Mouse (Mus musculus): ENCODE measurements at regions not wholly inside any gene's neighbourhood (a gene's known extent, or its start where the extent isn't known, plus 50 kb on each side); places are given as distances from the start of the nearest gene placed in this dataset.

DNA sequence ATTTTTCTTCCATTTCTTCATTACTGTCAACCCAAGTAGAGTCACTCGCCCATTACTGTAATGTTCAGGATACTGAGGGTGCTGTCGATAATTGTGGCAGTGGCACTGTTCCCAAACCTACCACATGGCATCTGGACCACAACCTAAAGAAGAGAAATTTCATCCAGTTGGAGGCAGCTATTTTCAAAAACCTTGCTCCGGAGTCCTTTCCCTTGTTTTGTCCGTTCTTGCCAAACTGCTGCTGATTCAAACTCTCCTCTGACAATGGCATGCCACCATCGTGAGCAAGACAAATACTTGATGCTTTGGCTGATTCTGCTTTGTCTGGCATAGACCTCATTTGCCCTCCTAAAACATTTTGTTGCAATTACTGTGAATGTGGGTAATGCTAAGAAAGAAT, 176.9 kb upstream of the Spaca1 start:
- no peak for DNase-seq (ENCODE audit: low spot score)

- DNase-seq (ENCODE audit: low spot score) = no peak
These were observed 177.6 kb upstream of the Spaca1 start for GRCm38 (mm10) chr4:34227611-34228010.

DNA sequence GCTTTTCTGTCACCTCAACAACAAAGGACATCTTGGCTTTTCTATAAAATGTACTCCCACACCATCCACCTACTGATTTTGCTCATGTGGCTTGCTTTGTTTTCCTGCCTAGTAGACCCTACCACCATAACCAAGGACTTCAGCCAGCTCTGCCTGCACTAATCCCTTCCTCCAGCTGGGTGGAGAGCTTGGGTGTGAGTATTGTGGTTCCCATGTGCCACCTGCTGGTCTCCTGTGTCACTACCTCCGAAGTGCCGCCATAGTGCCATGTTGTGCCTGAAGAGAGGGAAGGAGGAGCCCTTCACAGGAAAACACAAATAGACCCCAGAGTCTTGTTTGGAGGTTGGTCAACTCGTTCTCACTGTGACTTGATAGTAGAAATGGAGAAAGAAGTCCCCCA, 181.3 kb upstream of the Spaca1 start:
- peak; percentile 2 for DNase-seq (ENCODE audit: low spot score)

DNA sequence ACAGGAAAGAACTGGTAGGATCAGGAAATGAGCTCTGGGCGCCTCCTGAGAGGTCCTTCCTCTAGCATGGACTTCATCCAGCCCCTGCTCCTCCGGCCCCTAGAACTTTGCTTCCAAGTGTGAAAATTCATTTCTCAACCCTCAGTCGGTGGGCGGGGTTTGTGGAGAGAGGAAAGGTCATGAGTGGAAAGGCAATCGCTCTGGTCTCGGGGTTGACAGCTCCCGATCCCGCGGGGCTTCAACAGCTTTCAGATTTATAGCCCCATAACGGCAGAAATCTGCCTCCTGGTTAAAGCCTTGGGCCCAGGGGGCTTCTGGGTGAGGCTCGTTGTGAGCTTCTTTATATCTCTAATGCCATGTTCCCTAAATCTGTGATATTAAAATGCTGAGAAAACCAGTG, 184.2 kb upstream of the Spaca1 start:
- no peak for DNase-seq (ENCODE audit: low spot score)

DNA sequence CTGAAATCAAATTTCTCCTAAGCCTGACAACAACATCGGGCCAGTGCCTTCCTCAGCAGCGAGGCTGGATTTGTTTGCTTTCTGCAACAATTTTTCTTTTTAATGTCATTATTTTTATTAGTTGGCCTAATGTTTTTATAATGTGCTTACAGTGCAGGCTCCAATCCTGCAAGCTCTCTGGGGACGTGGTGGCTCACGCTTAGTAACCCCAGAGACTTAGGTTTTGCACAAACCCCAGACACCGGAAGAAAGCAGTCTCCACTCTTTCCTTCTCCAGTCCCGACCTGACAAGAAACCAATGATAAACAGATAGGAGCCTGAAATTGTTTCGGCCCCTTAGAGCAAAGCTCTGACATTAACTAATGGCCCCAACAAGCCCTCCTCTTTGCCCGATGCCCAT, 184.7 kb upstream of the Spaca1 start:
- no peak for DNase-seq (ENCODE audit: low spot score)

DNA sequence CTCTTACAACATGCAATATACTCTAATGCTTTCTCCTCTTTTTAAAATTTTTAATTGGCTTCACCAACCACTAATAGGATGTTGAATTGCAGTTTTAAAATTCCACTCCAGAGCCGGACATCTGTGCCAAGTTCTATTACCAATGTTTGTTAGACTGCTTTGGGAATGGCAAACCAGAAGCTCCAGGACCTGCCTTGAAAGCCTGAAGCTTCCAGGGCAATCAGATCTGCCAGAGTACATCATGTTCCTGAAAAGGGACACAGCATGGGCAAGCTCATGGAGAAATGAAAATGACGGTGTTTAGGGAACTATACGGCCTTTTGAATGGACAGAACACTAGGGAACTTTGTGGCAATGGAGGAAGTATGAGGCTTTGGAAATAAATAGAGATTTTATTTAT, 187.8 kb upstream of the Spaca1 start:
- DNase-seq (ENCODE audit: low spot score) = no peak

DNA sequence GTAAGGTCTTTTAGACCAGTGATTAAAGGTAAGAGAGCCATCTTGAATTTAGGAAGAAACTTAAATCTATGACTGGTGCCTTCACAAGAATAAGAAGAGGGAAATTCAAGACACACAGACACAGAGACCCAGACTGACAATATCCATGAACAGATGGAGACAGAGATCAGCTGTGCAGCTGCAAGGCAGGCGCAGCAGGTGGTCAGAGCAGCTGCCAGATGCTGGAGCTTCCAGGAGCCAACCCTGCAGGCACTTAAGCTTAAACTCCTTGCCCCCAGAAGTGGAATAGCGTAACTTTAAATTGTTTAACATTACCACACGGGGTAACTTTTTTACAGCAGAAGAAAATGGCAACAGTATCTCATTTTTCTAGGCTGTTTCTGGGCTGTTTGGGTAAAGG, 189.6 kb upstream of the Spaca1 start:
- no peak for DNase-seq (ENCODE audit: low spot score)

GRCm38 (mm10) chr4:34241060-34241571, 191.1 kb upstream of the Spaca1 start:
- no peak for DNase-seq (ENCODE audit: low spot score)

GRCm38 (mm10) chr4:34241673-34242072, 191.7 kb upstream of the Spaca1 start:
- DNase-seq (ENCODE audit: low spot score) = no peak

GRCm38 (mm10) chr4:34259444-34259843, 209.5 kb upstream of the Spaca1 start:
- no peak for DNase-seq (ENCODE audit: low spot score)

DNA sequence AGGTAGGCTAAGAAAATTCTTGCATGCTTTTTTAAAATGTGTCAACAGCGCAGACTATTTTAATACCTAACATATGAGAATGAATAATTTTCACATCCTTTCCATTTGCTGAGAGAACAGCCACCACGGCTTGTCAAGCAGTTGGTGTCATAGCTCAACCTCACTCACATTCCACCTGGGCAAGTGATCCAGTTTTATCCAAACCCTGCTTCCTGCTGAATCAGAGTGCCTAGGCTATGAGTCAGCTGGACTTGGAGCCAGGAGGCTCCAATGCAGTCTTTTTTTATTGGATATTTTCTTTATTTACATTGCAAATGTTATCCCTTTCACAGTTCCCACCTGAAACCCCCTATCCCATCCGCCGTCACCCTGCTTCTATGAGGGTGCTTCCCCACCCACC, 210.5 kb upstream of the Spaca1 start:
- no peak for DNase-seq (ENCODE audit: low spot score)

- DNase-seq (ENCODE audit: low spot score) = no peak
These were observed 211.8 kb upstream of the Spaca1 start for GRCm38 (mm10) chr4:34261809-34262208.

DNA sequence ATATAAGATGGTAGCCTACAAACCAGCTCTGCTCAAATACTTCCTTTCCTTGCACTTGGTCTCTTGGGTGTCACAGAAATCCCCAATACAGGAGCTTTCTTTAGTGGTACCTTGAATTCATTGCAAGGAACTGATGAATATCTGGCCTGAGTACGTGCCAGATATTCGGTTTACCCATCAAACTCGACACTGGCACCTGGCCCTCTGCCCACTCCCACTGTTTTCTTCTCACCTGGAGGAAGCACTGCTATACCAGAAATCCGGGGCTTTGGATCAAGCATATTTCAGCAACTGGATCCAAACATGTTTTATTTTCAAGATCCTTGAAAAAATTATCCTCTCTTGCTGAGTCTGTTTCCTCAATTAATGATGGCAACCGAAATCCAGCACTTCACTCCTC, 214.4 kb upstream of the Spaca1 start:
- no peak for DNase-seq (ENCODE audit: low spot score)

GRCm38 (mm10) chr4:34274316-34274715, 224.3 kb upstream of the Spaca1 start:
- no peak for DNase-seq (ENCODE audit: low spot score)

DNA sequence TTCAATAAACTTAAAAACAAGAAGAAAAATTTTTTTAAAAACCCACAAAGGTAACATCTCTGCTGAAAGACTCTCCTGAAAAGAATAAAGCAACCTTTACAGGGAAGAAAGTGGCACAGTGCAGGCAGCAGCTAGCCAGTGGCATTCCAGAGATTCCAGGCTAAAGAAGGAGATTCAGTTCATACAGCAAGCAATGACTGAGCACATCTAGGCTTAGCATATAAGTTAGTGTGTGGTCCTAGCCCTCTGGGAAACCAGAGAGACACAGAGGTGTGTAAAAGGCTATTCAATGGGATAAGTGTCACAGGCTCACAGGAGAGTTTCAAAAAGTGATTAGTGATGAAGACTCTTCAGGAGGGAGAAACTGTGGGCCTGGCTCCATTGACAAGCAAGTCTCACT, 225.4 kb upstream of the Spaca1 start:
- no peak for DNase-seq (ENCODE audit: low spot score)

DNA sequence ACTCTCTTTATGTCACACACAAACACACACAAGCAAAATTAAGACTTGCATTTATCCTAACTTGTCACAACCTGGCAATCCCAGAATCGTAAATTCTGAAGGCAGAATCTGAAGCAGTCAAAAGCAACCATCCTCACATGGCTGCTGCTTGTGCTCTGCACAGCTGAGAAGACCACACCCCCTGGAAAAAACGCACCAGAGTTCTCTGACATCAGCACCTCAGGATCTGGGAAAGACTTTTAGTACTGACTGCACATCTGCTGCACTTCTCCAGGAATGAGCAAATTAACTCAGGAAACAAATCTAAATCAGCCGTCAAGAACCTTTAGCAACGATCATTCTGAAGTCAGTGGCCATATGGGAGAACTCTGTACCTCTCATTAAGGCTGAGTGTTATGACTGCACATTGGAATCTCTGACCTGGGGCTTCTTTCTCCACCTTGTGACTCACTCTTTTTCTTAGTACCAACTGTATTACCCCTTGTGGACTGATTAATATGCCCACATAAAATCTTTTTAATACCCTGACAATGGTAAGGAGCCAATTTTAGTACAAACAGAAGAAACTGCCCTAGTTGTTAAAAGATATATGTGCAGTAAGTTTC, 248.1 kb upstream of the Akirin2 start:
- no peak for DNase-seq (ENCODE audit: low spot score)

- no peak for DNase-seq (ENCODE audit: low spot score)
These were observed 241.7 kb upstream of the Akirin2 start for GRCm38 (mm10) chr4:34308921-34309563.

GRCm38 (mm10) chr4:34310061-34310642, 240.6 kb upstream of the Akirin2 start:
- DNase-seq (ENCODE audit: low spot score) = no peak

- DNase-seq (ENCODE audit: low spot score) = no peak
These were observed 234.9 kb upstream of the Akirin2 start for GRCm38 (mm10) chr4:34315848-34316247.

GRCm38 (mm10) chr4:34322841-34323240, 227.9 kb upstream of the Akirin2 start:
- DNase-seq (ENCODE audit: low spot score) = no peak

DNA sequence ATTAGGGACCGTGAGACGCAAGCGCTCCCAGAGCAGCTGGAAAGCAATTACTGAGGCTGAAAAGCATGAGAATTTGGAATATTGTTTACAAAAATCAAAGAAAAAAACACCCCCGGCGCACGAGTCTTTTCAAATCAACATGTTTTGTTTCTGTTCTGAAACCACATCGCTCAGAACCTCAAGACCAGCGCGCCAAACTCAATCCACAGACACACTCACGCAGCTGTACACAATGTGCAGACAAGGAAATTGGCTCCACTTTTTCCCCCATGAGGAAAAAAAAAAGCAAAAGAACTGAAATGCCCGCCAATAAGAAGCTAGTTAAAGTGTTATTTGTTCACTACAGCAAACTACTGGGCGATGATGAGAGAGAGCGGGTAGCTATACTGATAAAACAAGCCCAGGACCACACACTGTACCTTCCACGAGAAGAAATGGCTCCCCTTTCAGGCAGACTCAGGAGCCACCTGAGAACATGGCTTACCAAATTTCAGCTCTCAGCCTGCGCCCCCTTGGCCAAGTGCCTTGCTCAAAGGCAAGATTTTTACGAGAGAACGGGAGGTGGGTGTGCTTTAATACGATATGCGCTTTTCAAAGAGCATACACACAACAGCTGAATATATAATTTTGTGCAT, 222.5 kb upstream of the Akirin2 start:
- no peak for DNase-seq (ENCODE audit: low spot score)

GRCm38 (mm10) chr4:34336971-34337797, 213.6 kb upstream of the Akirin2 start:
- no peak for DNase-seq (ENCODE audit: low spot score)
